Mouse (Mus musculus) spleen, adult 18-20 months (tissue): ENCODE measurements around the gene Usp32.
"Not testable (repeated sequence)": the region's sequence is repeated elsewhere in the genome, so short reads cannot be mapped to it uniquely, and the experiment has no call there.

Source experiments
- DNase-seq, 2 experiments: peaks; one replicate each; pipeline ENCODE4 v3.0.0; 2022; ENCODE audit warnings: mixed read lengths in 2 of 2

The Usp32 gene

DNA sequence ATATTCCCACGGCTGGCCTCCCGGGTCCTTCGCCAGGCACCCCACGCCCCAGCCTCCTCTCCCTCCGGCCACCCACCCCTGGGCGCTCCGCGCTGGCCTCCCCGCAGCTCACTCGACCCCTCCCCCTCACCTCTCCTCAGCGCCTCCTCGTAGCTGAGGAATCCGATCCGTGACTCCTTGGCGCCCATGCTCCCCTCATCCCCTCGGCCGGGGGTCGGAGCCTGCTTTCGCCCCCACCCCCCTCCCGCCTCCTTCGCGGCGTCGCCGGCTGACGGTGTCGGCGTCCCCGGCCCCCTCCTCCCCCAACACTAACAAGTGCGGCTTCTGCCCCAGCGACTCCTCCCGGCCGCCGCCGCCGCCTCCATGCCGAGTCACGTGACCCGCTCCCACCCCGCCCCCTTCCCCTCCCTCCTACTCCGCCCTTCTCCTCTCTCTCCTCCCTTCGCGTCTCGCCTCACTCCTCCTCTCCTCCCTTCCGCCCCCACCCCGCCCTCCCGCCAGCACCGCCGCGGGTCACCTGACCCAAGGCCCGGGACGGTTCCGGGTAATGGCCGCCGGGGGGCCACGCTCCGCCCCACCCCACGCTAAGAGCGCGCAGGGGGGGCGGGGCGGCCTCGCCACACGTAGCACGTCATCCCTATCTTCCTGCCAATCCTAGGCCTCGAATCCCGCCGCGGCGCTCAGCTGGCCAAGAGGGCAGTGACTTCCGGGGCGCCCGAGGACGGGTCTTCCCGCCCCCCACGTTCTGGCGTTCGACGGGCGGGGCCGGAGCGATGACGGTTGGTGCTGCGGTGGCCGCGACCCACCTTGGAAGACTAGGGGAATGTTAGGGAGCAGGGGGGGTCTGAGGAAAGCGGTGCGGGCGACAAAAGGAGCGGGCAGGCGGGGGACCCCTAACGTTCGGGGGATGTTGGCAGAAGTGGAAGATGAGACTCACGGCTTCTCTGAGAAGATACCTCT is at the start of gene Usp32:
Usp32 (minus strand) TSS at position 581 of the 960 bp plus-strand sequence.
- peak; percentile 91 to 94 for DNase-seq

DNA sequence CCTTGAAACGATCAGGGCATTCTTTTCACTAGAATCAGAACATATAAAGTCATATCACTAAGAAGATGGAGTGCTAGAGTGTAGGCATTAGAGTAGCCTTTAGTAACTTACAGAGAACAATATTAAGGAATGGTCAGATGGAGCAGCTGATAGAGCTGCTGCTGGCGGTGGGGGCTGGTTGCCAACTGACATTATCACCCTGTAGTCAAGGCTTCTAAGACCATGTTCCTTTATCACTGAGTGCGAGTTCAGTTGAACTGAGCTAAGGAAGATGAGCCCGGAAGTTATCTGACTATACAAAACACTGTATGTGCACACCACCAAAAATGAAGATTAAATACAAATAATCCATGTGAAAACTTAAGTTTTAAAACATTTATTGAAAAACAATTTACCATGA is 49.1 kb upstream of the Usp32 start:
- DNase-seq: no peak

DNA sequence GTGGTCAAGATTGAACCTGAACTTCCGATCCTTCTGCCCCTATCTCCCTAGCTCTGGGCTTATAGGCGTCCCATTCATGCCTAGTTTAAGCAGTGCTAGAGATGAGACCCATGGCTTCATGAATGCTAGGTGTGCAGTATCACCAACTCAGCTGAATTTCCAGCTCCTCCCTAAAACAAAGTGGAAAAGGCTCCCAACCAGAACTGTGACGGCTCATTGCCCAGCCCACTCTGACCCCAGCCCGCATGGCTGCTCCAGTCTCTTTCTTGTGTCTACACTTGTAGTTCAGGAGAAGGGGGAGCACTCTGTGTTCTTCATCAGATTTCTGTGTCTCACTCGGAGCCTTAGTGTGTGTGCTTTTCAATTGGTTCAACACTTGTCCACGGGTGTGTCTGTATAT is 44.9 kb upstream of the Usp32 start:
- no peak for DNase-seq

DNA sequence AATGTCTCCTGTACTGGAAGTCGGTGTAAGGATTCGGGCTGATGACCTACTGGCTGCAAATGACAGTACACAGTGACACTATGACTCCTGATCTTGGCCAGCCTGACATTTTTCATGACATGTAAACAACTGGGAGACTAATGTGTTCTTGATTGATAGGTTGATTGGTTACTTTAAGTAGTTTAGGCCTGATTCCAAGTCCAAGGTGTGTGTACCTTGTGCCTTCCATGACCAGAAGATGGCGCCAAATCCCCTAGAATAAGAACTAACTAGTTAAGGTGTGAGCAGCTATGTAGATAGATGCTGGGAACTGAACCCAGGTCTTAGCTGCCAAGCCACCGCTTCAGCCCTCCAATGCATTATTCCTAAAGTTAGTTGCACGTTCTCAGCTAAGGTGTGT is 44.1 kb upstream of the Usp32 start:
- DNase-seq: peak in 1 of 2 experiments; percentile 56

DNA sequence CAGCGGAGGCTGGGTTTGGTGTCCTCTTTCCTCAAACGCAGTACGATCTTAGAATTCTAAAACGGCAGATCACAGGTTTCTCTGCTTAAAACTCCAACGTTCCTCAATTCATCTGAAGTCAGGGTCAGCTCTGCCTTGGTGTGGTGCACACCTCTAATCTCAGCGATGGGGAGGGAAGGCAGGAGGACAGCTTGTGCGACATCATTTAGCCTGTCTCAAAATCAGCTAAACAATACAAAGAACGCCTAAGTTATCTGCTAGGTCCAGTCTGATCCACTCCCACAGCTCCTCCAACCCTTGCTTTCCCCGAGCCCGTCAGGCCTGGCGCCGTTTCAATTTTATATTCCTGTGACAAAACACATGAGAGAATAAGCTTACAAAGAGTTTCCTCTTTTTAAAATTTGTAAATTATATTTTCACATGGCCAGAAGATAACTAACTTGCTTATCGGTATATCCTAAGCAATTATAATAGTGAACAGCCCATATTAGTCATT is 43.4 kb upstream of the Usp32 start:
- no peak for DNase-seq

DNA sequence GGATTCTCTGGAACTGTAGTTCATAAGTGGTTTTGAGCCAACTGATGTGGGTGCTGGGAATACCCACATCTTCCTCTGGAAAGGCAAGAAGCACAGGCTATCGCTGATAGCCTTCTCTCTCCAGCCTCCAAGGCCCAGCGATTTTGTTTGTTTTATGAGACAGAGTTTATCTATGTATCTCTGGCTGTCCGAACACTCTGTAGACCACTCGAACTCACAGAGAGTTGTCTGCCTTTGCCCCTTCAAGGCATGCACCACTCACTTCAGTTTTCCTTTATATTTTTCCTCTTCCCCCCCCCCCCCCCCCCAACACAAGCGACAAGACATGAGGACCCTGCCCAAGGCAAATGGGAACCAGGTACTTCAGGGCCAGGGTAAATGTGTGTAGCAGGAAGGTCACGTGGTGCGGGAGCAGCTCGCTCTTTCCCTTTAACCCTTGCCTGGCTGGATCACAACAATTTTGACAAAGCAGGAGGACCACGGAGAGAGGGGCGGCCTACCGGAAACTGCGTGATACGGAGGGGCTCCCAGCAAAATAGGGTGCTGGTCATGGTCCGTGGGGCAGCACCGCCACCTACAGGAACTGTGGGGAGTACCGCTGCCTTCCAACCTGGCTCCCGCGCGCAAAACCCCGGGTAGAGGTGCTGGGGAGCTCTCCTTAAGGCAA is 42.8 kb upstream of the Usp32 start:
- peak; percentile 28 to 58 for DNase-seq

DNA sequence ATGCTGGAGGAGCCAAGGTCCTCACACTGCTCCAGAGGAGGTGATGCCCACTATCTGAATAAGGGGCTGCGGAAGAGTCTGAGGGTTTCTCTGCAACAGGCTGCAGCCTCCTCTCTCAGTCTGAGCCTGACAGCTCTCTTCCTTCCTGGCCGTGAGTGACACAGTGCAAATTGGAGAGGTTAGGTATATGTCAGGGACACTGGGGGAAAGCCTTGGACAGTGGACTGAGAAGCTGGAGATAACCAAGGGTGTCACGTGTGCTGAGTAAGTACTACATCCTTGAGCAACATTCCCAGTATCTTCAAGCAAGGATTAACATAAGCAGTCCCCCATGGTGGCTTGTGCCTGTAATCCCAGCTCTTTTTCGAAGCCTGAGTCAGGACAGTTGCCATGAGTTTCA is 38.5 kb upstream of the Usp32 start:
- DNase-seq: no peak

DNA sequence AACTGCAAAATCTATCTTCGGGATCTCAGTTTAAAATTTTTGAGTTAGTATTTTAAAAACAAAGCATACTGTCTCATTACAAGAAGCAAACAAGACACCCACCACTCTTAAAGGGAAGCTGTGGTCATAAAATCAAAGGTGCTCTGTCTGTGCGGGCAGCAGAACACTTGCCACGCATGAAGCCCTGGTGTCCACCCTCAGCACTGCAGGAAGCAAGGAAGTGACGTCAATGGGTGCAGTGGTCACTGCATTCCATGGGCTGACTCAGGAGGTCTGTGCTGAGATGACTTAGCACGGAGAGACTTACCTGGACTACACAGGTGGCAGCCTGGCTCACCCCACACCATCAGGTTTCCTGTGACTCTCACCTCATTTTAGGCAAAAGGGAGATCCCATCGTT is 37.8 kb upstream of the Usp32 start:
- DNase-seq: no peak

DNA sequence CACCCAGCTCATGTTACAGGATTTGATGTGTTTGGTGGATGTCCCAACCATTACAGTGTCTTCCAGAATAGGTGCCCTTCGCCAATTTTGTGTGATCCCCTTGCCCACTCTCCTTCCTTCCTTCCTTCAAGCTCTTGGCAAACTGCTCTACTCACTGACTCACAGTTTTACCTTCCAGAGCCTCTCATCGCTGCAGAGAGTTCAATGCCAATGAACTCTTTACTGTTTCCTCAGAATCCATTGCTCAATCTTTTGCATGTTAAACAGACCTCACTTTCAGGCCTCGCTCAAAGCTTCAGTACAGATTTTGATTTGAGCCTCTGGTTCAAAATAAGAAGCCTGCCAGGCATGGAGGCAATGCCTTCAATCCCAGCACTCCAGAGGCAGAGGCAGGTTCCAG is 36.0 kb upstream of the Usp32 start:
- DNase-seq: no peak

DNA sequence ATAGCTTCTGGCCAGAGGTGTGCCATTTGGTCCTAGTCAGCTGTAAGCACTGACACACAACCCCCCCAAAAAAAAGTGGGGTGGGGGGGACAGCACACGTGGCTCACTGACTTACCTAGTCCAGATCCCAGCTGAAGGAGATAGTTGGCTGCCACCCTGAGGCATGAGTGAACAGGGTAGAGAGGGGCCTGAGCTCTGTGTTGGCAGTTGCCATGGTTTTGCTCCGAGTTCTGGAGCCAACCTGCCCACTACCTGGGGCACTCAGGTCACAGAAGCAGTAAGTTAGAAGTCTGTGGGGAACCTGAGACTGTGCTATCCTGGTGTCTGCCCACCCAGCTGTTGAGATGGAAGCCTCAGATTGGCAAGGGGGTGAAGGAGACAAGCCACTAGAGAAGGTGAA is 30.9 kb upstream of the Usp32 start:
- DNase-seq: no peak

DNA sequence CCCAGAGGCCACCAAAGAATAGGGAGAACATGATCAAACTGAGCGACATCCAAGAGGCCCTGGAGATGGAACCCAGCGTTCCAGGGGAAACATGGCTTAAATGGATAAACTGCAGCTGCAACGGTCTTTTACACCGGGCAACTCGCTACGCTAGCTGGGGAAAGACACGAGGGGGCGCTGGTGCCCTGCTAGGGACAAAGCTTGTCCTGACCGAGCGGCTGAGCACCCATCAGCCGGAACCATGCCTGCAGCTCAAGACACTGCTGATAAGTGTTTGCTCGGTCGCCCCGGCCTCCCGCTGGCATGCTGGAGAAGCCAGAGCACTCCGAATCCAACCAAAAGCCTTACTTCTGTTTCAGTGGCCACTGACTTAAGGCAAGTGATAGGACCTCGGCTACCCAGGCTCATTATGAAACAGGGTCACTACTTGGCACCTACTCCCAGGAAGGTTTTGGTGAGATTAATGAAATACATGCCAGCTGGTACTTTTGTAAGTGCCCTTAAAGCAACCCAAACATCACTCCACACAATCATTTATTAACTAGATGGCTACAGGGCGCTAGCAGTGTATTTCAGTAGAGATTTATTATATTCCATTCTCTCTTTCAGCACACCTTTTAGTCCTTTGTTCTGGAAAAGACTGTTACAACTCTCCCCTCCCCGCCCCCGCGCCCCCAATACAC is 30.2 kb upstream of the Usp32 start, which contains the start of gene 1700125H20Rik:
1700125H20Rik (plus strand) TSS at position 347 of the 683 bp plus-strand sequence.
- peak; percentile 65 to 85 for DNase-seq

DNA sequence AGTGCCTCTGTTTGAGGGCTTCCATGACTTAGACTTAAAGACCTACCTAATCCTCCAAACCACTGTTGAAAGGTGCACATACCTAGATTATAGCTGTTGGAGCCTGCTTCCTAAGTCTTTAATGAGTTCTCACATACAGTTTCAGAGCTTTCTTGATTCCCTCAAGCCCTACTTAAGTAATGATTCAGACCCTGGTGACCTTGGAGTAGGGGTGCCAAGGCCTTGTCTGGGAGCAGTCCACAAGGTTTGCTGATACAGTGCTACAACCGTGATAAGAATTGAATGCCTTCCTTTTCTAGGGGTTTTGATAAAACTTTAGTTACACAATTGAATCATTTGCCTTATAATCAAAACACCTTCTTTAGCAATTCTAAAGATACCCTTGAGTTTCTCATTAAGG is 27.5 kb upstream of the Usp32 start:
- no peak for DNase-seq

DNA sequence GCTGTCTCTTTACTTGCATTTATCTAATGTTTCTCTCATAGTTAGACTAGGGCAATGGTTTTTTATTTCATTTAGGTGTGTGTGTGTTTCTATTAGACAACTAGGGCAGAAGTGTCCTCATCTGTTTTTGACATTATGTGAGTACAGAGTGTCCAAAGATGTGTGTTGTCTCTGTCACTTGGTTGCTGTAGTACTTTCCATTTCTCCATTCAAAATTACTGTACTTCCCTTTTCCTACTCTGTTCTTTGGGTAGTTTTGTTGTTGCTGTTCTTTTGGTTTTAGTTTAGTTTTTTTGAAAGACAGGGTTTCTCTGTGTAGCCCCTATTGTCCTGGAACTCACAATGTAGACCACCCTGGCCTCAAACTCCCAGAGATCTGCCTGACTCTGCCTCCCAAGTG is 24.4 kb upstream of the Usp32 start:
- DNase-seq: no peak

DNA sequence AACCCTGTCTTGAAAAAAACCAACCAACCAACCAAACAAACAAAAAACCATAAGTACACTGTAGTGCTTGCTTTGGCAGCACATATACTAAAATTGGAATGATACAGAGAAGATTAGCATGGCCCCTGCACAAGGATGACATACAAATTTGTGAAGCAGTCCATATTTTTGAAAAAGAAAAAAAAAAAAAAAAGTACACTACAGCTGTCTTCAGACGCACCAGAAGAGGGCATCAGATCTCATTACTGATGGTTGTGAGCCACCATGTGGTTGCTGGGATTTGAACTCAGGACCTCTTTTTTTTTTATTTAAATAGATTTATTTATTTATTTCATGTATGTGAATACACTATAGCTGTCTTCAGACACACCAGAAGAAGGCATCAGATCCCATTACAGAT is 23.1 kb upstream of the Usp32 start:
- not testable (repeated sequence) for DNase-seq

DNA sequence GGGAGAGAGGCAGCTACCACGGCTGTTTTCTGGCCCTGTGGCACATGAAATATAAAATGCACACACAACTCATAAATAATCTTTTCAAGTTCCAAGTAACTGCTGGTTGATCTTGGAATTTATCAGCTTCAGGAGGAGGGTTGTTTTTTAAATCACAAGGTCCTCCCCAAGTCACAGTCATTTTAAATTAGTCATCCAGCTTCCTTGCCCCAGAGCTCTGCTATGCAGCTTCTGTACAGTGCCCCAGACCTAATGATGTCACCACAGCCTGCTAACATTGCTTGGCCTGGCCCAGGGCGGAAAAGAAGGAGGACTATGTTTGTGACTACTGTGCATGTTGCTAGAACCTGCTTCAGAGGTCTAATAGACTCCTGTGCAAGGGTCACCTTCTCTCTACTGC is 17.3 kb upstream of the Usp32 start:
- no peak for DNase-seq

DNA sequence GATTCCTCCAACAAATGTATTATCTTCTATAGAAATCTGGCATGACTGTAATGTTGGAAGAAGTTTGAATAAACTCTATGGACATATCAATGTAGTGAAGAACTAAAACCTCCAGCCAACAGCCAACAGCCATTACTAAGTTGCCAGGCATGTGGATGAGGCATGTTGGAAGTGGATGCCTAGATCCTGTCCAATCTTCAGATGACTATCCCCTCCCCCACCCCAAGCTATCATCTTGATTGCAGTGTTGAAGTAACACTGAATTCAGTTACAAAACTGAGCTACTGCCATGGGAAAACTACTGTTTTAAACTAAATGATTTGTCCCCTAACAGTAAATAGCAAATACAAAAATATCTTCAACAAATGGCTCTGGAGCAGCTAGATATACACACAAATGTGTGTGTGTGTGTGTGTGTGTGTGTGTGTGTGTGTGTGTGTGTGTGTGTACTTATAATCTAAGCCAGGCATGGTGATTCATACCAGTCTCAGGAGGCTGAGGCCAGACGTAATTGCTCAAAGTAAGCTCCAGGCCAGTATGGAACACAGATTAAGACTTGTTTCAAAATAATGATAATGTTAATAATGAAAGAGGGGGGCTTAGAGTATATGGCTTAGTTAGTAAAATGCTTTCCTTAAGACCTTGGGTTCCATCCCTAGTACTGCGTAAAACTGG is 12.4 kb upstream of the Usp32 start:
- DNase-seq: no peak

DNA sequence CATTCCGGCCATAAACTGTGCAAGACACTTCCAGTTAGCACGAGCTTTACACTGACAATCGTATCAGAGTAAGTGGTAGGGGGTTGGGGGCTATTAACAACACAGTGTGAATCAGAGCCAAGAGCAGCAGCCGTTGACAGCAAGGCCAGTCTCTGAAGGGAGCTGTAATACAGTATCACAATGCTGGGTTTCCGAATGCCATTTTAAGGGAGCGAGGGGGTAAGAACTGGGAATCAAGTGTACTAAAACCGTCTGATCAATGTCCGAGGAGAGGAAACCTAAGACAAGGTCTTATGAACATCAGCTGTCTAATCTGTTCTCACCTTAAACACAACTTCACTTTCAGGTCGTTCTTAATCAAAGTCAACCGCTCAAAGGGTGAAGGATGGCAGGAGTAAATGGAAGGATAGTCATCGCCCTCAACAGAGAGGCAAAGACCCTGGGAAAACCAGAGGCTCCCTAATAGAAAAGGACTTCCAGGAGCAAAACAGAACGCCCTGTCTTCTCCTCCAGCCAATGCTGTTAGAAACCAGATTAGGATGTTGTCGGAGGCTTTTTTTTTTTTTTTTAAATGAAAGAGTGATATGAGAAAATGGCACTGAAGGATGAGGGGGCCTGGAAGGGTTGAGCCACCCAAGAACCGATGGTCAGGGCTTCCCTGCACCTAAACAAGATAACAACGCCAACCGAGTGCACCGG is 1.0 kb downstream of the Usp32 start:
- DNase-seq: no peak

DNA sequence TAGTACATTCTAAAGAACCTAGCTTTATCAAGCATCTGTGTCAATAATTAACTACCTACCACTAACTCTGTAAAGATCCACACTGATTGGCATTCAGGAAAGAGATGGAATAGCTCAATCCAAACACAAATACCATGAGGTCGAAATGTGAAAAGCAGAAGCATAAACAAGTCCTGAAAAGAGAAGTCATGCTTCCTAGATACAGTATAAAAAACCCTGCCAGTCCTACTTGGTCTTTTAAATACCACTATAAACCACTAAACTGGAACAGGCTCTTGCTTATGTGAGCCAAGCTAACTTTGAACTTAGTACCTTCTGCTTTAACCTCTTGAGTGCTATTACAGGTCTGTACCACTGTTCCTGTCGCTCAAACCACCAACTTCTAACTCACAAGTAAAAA is 8.4 kb downstream of the Usp32 start:
- no peak for DNase-seq

DNA sequence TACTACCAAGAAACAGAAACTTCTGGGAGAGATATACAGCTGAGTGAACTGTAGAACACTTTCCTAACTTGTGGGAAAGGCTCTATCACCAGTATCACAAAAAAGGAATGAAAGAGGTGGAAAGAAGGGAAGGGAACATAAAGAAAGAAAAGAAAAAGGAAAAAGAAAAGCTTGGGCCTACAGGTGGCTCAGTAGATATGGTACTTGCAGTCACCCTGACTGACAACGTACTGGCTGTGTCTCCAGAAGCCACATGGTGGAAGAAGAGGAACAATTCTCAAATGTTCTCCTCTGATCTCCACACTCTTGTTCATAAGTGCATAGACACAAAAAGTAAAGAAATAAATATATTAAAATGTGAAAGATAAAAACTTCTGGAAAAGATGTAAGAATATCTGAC is 11.1 kb downstream of the Usp32 start:
- DNase-seq: no peak

DNA sequence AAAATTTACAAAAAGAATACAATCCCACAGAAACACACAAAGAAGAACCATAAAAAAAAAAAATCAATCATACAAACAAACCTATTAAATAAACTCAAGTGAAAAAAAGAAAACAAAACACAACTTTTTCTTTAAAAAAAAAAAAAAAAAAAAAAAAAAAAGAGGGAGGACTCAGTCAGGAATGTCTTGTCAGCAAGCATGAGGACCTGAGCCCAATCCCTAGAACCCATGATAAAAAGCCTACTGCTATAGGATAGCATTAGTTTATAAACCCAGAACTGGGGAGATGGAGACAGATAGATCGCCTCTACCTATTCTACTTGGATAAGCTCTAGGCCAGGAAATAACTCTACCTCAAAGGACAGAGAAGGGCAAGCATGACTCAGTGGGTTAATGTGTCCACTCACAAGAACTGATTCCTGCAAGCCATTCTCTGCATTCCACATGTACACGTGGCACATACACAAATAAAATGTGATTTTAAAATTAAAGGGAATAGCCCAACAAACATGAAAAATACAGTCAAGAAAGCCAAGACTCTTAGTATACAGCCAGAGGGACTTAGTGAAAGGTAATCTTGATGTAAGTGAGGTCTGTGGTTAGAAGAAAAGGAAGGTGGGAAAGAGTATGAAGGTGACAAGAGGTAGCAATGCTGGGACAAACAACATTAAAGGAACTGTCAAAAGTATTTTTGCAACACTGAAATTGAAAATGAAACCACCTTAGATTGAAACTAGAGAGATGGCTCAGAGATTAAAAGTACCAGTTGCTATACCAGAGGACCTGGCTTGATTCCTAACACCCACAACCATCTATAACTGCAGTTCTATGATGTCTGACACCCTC is 13.5 kb downstream of the Usp32 start:
- DNase-seq: no peak
